Mouse (Mus musculus): ENCODE measurements around the gene Trip12. TPM values are rescaled to one million over a fixed set of nuclear protein-coding genes. Genes with fewer than 3 reads are reported as not detected.

Trip12 gene
- polyA plus RNA-seq (2012; rRNA removed) = 1.6 and 3.0 TPM in 2 replicates

DNA sequence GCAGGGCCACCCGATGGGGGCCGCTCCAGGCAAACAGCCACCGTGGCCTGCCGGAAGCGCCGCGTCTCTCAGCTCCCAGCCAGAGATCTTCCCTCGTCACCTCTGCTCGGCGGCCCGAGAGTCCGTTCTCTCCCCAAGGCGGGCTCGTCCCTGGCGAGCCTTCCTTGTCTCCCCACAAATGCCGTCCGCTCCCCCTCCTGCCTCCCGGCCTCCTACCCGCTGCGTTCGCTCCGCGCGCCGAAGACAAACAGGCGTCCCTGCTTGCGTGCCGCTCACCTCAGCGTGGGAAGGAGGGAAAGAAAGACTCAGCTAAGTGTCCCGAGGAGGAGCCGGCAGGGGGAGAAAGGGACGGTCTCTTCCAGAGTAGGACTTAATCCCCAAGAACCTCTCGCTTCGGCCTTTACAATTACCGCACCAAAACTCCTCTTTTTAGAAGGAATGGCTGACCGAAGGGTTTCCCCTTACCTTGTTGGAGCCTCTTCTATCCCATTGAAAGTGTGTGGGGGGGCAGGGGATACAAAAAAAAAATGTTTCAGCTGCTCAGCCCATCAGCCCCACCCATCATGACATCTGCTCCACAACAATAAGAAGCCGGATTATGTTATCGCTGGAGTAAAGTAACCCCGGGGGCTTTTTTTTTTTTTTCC lies at the start of gene Trip12:
Trip12 (minus strand) TSS at position 499 of the 647 bp plus-strand sequence.

DNA sequence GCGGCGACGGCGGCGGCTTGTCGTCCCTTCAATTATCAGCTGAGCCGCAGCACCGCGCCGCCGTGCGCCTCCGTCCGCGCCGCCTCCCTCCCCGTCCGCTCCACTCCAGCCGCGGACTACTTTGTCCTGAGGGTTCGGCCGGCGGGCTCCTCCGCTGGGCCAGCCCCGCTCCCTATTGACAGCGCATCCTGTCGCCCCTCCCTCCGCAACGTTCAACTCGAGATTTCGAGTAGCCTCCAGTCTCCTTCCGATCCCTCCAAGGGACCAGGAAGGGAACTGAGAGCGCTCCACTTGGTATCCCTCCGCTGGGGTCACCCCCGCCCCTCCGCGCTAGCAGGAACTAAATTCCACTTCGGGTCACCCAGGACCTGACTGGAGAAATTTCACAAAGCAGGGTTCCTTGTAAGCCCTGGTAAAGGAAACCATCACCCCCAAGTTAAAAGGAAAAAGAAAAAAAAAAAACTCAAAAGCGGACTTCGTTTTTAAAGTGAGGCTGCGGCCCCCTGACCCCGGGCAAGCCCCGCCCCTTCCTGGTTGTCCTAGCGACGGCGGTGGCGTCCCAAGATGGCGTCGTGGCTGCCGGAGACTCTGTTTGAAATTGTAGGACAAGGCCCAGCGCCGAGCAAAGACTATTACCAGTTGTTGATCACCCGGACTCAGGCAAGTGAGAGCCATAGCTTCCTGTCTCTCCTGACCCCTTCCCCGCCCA lies 853 bp downstream of the Trip12 start, which contains the start of gene Fbxo36:
Fbxo36 (plus strand) TSS at position 533 of the 709 bp plus-strand sequence.

GRCm38 (mm10) chr1:84695517-84696411 lies 144.6 kb downstream of the Trip12 start, which contains the start of gene Dner:
Gene Dner, minus strand, starts transcription at chr1:84696221.

Other genes with a start within 250 kb of the Trip12 start
- gene Dner, start 144.3 kb downstream of the Trip12 start, polyA plus RNA-seq (2012; rRNA removed) = 1.1 and 3.0 TPM in 2 replicates
- 0.84 and 1.2 TPM in 2 replicates for gene Fbxo36, start 675 bp downstream of the Trip12 start, polyA plus RNA-seq (2012; rRNA removed)
- 0.03 and 0.04 TPM in 2 replicates for gene Slc16a14, start 94.6 kb upstream of the Trip12 start, polyA plus RNA-seq (2012; rRNA removed)

All from stomach, adult 2 months (tissue).